Mouse (Mus musculus) mesoderm, embryonic 11.5 days (tissue): ENCODE data around the gene Abr.

ENCODE experiments used
- DNase-seq: peaks from one replicate; pipeline ENCODE4 v3.0.0-alpha.2; 2012; ENCODE audit warnings: low read depth, low spot score

The Abr gene

GRCm38 (mm10) chr11:76623206-76623961, 1.3 kb upstream of the Abr start:
- no peak for DNase-seq

- DNase-seq: no peak
Observed at GRCm38 (mm10) chr11:76622566-76623205, 572 bp upstream of the Abr start.

DNA sequence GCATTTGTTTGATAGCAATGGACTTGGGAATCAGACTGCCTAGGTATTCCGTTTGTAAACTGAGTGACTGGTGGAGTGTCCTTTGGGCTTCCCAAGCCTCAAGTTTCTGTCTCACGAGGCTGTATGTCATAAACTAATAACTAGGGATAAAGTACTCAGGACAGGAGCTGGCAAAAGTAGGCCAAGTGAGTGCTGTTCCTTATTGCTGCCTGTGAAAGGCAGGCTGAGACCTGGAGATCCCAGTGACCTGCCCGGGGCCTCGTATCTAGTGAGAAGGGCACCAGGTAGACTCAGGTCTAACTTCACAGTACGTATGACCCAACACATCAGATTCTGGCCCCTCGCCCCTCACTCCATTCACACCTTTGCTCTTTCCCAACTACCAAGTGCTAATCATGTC, 4.0 kb downstream of the Abr start:
- DNase-seq: no peak

GRCm38 (mm10) chr11:76614246-76614645, 7.9 kb downstream of the Abr start:
- no peak for DNase-seq

DNA sequence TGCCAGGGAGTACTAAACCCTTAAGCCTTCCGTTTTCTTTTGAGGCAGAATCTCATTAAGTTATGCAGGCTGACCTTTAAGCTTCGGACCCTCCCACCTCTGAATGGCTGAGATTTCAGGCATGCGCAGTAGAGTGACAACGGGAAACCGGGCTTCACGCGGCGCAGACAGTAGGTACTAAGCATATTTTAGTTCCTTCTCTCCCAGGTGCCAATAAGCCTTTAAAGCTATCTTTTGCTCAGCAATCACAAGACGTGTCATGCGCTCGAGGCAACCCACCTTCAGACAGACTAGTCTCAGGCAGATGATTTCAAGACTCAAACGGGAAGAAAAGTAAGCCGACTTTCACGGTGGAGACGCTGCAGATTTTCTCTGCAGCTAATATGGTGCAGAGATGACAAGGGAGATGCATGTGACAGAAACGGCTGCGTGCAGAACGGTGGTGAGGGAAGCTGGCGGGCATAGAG, 9.4 kb downstream of the Abr start:
- peak; percentile 82 for DNase-seq

- no peak for DNase-seq
Observed at GRCm38 (mm10) chr11:76610948-76611347, 11.2 kb downstream of the Abr start.

GRCm38 (mm10) chr11:76606521-76606920, 15.6 kb downstream of the Abr start:
- DNase-seq: no peak

GRCm38 (mm10) chr11:76599219-76599618, 22.9 kb downstream of the Abr start:
- DNase-seq: no peak

DNA sequence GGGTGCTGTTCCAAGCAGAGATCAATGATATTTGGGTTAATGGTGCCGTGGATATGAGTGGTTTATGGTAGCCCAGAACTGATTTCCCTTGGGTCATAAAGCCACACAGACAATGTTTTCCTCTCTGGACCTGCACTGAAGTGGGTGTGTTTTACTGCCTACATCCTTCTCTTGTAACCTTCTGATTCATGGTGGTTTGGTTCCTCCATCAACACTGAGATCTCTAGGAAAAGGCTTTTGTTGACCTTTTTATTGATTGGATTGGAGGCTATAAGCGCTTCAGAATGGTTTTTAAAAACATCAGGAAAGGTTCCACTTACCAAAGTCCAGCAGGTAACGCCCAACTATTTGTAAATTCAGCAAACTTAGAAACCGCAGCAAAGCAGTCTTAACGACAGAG, 23.4 kb downstream of the Abr start:
- no peak for DNase-seq

DNA sequence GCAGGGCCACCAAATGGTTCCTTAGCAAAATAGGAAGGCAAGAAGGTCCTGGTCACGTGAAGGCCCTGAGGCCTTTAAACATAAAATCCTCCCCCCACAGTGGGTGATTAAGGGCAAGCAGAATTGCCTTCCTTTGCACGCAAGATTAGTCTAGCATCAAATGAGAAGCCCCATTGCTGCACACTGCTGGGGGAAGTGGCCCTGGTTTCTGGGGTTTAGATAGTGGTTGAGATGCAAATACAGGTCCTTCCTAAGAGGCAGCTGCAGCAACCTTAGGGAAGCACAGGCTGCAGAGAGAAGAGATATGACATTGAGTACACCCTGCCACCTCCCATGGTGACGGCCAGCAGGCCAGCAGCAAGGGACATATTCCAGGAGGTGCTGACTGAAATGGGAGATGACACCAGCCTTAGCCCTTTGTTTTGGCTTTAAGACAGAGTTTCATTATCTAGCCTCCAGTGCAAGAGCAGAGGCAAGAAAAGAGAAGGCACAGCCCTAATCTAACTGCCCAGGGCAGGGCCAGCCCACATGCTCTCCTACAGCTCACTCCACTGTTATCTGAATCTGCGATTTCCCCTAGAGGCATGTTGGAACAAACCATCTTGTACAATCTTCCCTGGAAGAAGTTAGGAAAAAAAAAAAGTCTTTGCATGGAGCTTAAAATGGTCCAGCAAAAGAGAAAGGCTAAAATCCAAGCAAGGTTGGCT, 28.3 kb downstream of the Abr start:
- DNase-seq: no peak

DNA sequence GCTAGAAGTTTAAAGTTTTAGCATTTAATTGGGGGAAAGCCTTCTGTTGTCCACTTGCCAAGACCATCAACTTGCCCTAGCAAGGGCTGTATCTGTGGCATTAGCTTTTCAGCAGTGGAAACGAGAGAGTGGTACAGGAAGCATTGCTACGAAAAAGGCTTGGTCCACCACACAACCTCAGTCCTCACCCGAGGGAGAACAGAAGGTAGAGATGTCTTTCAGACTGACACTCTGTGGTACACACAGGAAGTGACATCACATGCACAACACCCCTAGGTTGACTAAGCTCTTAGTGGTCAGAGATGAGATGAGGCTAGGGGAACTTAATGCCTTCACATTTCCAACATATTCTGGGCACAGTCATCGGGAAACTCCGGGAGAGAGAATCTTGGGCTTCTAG, 32.4 kb downstream of the Abr start:
- no peak for DNase-seq

- no peak for DNase-seq
Observed at GRCm38 (mm10) chr11:76588632-76589485, 33.3 kb downstream of the Abr start.

- DNase-seq: no peak
Observed at GRCm38 (mm10) chr11:76588032-76588431, 34.1 kb downstream of the Abr start.

DNA sequence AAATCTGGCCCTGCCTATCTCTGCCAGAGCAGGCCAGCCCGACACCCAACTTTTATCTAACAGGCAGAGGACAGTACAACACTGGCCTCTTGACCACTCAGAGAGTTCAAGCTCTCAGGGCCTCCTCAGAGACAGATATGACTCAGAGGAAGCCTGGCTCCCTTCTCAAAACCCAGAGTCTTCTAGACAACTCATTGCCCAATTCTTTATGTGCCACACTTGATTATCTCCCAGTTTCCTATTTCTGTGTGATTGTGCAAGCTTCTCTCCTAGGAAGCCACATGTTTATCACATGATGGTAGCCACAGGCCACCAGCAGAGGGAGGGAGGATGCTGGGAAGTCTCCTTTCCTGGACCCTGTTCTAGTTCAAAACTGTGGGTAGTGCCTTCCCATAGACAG, 34.8 kb downstream of the Abr start:
- DNase-seq: no peak

GRCm38 (mm10) chr11:76586119-76586518, 36.0 kb downstream of the Abr start:
- DNase-seq: peak; percentile 51

- peak; percentile 90 for DNase-seq
Observed at GRCm38 (mm10) chr11:76577588-76578257, 44.4 kb downstream of the Abr start.

DNA sequence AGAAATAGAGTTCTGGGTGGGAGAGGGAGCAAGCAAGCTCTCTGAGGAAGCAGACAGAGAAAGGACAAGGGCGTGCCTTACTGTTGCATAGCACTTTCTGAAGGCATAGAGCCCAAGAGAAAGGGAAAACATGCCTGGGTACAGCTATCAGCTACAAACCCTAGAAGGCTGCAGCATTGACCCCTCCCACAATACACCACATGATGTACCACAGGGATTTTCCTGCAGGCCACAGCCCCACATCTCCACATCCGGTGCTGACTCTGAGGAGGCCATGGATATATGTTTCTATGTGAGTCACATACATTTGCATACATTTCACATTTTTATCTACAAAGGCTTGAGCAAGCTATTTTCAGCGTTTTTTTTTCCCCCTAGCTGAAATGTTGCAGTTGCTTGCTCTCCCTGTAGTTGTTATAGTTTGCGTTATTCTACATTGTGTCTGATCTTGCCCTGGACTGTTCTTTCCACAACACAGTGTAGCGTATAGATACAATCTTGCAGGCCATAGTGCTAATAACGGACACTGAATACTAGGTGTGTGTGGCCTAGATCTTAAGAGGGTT, 49.2 kb downstream of the Abr start:
- no peak for DNase-seq

- no peak for DNase-seq
Observed at GRCm38 (mm10) chr11:76571613-76571929, 50.5 kb downstream of the Abr start.

GRCm38 (mm10) chr11:76570741-76571612, 51.1 kb downstream of the Abr start:
- peak; percentile 61 for DNase-seq

DNA sequence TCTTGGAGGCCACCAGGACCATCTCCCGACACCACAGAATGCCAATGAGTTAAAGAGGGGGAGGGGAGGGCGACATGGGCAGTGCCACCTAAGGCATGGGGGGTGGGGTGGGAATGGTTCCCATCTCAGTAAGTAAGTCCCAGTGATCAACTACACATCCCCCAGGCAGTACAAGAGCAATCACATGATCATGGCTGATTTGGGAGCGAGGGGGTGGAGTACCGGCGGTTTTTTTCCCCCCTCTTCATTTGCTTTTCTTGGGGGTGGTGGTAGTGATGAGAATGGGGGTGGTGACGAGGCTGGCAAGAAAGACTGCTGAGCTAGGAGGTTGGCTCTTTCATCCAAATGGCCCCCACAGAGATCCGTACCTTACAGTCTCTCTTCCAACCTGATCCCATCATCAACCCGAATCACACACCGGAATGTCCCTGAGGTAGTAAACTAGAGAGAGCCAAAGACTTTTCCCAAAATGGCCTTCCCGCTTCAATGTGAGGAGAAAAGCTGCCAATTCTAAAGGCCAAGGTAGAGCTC, 51.8 kb downstream of the Abr start:
- DNase-seq: no peak
